Mouse (Mus musculus) central nervous system, embryonic 11.5 days (tissue): ENCODE results near the gene Gpr25. TPM values are rescaled to one million over a fixed set of nuclear protein-coding genes. Genes with fewer than 3 reads are reported as not detected.

ENCODE experiments used
- polyA plus RNA-seq: library from polyadenylated mRNA; depleted of rRNA; stranded (reverse); fragments of >200 nt; gene quantifications from 2 replicates; pipeline ENCODE4 v1.2.3, GENCODE M21; 2012; rRNA removed

Gene Gpr25
- polyA plus RNA-seq = 0.05 TPM in 1 of 2 replicates, not detected in the other

DNA sequence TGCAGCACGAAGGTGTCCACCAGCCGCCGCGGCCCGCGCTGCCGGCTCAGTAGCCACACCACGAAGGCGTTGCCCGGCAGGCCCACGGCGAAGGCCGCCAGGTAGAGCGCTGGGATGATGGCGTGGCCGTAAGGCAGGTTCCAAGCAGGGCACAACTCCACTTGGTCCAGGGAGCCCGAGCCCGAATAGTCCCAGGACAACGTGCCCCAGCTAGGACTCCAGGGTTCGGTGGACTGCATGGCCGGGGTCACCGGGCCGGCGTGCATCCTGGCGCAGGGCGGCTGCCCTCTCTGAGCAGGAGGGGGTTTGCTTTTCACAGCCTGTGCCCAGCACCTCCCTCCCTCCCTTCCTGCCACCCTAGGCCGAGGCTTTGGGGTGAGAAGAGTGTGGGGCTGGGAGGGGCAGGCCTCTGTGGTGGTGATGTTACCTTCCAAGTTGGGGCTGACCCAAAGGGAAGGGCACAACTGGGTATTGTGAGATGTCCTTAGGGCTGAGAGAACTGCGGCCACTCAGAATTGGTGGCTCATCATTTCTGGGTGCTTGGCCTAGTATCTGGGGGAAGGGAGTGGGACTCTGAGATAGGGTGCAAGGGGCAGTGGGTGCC lies at the start of gene Gpr25:
Gene Gpr25 (minus strand): TSS at position 239 of the 604 bp plus-strand sequence.

GRCm38 (mm10) chr1:136233892-136234594 lies 26.6 kb downstream of the Gpr25 start, which contains the start of gene Inava:
TSS of gene Inava (minus strand) at chr1:136234264.

DNA sequence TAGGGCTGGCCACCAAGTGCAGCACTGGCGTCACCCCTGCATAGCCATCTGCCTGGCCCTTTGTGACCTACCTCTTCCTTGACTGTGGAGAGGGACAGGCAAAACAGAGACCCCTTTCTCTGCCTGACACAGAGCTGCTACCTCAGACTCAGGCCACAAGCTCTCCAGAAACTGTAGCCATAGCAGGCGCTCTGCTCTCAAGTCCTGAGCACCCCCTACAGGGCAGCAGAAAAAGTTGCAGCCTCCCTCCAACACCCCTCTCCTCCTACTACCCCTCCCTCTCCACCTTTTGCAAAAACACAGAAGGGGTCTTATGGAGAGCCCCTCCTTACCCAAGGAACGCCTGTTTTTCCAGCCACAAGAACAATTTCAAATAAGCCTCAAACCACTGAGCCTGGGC lies 47.9 kb downstream of the Gpr25 start, which contains the start of gene Mroh3:
Gene Mroh3 (minus strand): TSS at position 26 of the 400 bp plus-strand sequence.

Other genes with a start within 250 kb of the Gpr25 start
- 0.30 TPM in 1 of 2 replicates, not detected in the other for gene Ascl5, start 210.1 kb downstream of the Gpr25 start, polyA plus RNA-seq
- gene Cacna1s, start 208.1 kb downstream of the Gpr25 start, polyA plus RNA-seq = 0.13 and 2.4 TPM in 2 replicates
- 33.3 and 35.9 TPM in 2 replicates for gene Kif21b, start 129.5 kb downstream of the Gpr25 start, polyA plus RNA-seq
- gene Mroh3, start 48.0 kb downstream of the Gpr25 start, polyA plus RNA-seq = 0.84 and 1.9 TPM in 2 replicates
- gene Inava, start 26.6 kb downstream of the Gpr25 start, polyA plus RNA-seq = 20.2 and 25.2 TPM in 2 replicates
- 32.4 and 38.7 TPM in 2 replicates for gene Camsap2, start 85.2 kb upstream of the Gpr25 start, polyA plus RNA-seq
- 11.3 and 13.5 TPM in 2 replicates for gene Ddx59, start 154.4 kb upstream of the Gpr25 start, polyA plus RNA-seq
- gene Kif14, start 205.5 kb upstream of the Gpr25 start, polyA plus RNA-seq = 8.1 and 8.3 TPM in 2 replicates